Mouse (Mus musculus) ovary, postnatal 36 days (tissue): ENCODE results near the gene Ints5.

Source experiments
- DNase-seq: peaks from one replicate; pipeline ENCODE4 v3.0.0; 2022; ENCODE audit warnings: low spot score, mixed read lengths

Ints5 gene

GRCm38 (mm10) chr19:8929224-8930088, 36.7 kb downstream of the Ints5 start, which contains the start of the genes Rom1 and Eml3:
Rom1 (minus strand) TSS chr19:8929356.
Eml3 (plus strand) TSS chr19:8929552.
- peak; percentile 87 for DNase-seq

GRCm38 (mm10) chr19:8930117-8930516, 37.3 kb downstream of the Ints5 start:
- no peak for DNase-seq

GRCm38 (mm10) chr19:8930771-8931170, 38.0 kb downstream of the Ints5 start:
- no peak for DNase-seq

GRCm38 (mm10) chr19:8936736-8937135, 43.9 kb downstream of the Ints5 start:
- DNase-seq = no peak

- no peak for DNase-seq
Measured at GRCm38 (mm10) chr19:8940526-8941133, 47.8 kb downstream of the Ints5 start.

GRCm38 (mm10) chr19:8941136-8941514, 48.3 kb downstream of the Ints5 start:
- no peak for DNase-seq

- DNase-seq = peak; percentile 96
Measured at GRCm38 (mm10) chr19:8941515-8942217, 48.9 kb downstream of the Ints5 start, which contains the start of gene Mta2. Mta2 (plus strand) TSS chr19:8941875.

- no peak for DNase-seq
Measured at GRCm38 (mm10) chr19:8942276-8942964, 49.6 kb downstream of the Ints5 start.

GRCm38 (mm10) chr19:8943047-8943446, 50.2 kb downstream of the Ints5 start:
- DNase-seq = no peak

GRCm38 (mm10) chr19:8944062-8944461, 51.3 kb downstream of the Ints5 start:
- no peak for DNase-seq

GRCm38 (mm10) chr19:8944750-8945149, 51.9 kb downstream of the Ints5 start:
- DNase-seq = peak; percentile 68

- no peak for DNase-seq
Measured at GRCm38 (mm10) chr19:8945251-8945650, 52.4 kb downstream of the Ints5 start.

- DNase-seq = no peak
Measured at GRCm38 (mm10) chr19:8946929-8947328, 54.1 kb downstream of the Ints5 start.
